Mouse (Mus musculus): ENCODE measurements at regions not wholly inside any gene's neighbourhood (a gene's known extent, or its start where the extent isn't known, plus 50 kb on each side); places are given as distances from the start of the nearest gene placed in this dataset.

DNA sequence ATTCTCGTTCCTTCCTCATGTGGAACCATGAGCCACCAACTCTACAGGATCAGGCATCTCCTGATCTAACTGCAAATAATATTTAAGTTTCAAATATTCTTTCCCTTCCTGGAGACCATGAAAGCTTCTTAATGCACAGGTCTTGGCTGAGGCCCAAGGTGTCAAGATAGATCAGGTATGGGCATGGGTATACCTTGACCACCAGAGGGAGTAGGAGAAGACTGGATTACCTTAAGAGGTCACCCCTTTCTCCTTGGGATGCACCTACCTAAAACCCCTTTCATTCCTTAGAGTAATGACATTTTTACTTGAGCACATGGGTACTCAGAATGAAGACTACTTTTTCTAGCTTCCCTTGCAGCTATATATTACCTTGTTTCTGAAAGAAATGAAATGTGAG lies 289.9 kb upstream of the Eci2 start:
- no peak for TF ChIP-seq GATA1 (IDR thresholded peaks at IDR 0.05; ENCODE audit: low read length)
- no peak for TF ChIP-seq TAL1 (IDR thresholded peaks at IDR 0.05; ENCODE audit: low read length)

Measured in erythroblast, embryonic 14.5 days (primary cell).